Mouse (Mus musculus) hindbrain, embryonic 10.5 days (tissue): ENCODE measurements around the gene Pde8a. TPM values are rescaled to one million over a fixed set of nuclear protein-coding genes. Genes with fewer than 3 reads are reported as not detected.
"Not testable (repeated sequence)": the region's sequence is repeated elsewhere in the genome, so short reads cannot be mapped to it uniquely, and the experiment has no call there.

ENCODE experiments used
- DNase-seq: peaks from one replicate; pipeline ENCODE4 v3.0.0-alpha.2; 2017; ENCODE audit warnings: low spot score
- H3K27ac ChIP-seq: fragments of 300-500 bp; sonication (generic); 2 replicates; pipeline ENCODE4 v1.5.1; 2016; ENCODE audit warnings: mild to moderate bottlenecking, moderate library complexity
- H3K27me3 ChIP-seq: fragments of 300-500 bp; sonication (generic); 2 replicates; pipeline ENCODE4 v1.6.1; 2016; ENCODE audit warnings: mild to moderate bottlenecking; ENCODE audit not compliant: poor library complexity, insufficient read depth, severe bottlenecking
- H3K36me3 ChIP-seq: fragments of 300-500 bp; sonication (generic); 2 replicates; pipeline ENCODE4 v1.6.1; 2016; ENCODE audit warnings: mild to moderate bottlenecking, moderate library complexity
- H3K4me1 ChIP-seq: fragments of 300-500 bp; sonication (generic); replicated peaks from 2 replicates; pipeline ENCODE4 v1.6.1; 2016; ENCODE audit warnings: mild to moderate bottlenecking
- H3K4me3 ChIP-seq: fragments of 300-500 bp; sonication (generic); 2 replicates; pipeline ENCODE4 v1.5.1; 2016; ENCODE audit warnings: mild to moderate bottlenecking, moderate library complexity
- H3K9me3 ChIP-seq: fragments of 300-500 bp; sonication (generic); 2 replicates; pipeline ENCODE4 v1.6.1; 2016; ENCODE audit warnings: mild to moderate bottlenecking, moderate library complexity
- WGBS: fragments of 180-500 bp; shearing (Covaris S2); methylation state at CpG from one replicate; pipeline ENCODE4 v1.1.7; 2016; 5-methylcytosine and 5-hydroxymethylcytosine counted together
- polyA plus RNA-seq: library from polyadenylated mRNA; unstranded; fragments of >200 nt; fragmentation: Nextera tagmentation; extraction: Ambion mirVana; gene quantifications from 2 replicates; pipeline ENCODE4 v1.2.1, GENCODE M21; 2016

Gene Pde8a
- polyA plus RNA-seq = 2.4 and 2.5 TPM in 2 replicates

- WGBS = 2% methylated on average over 127 of the region's 128 CpGs
- DNase-seq = no peak
- Histone ChIP-seq H3K27ac (peak within 1 kb of the TSS; percentile 79), H3K4me1 (peaks cover 39% of the 10 kb centered on the region), H3K9me3 (no peaks in the 10 kb centered on the region), H3K4me3 (peak within 1 kb of the TSS; percentile 46), H3K36me3 (no peaks in the 10 kb centered on the region), H3K27me3 (peaks cover 89% of the 10 kb centered on the region)
Measured at GRCm38 (mm10) chr7:81213347-81214152, at the start of gene Pde8a. TSS of gene Pde8a (plus strand) at chr7:81213596.

DNA sequence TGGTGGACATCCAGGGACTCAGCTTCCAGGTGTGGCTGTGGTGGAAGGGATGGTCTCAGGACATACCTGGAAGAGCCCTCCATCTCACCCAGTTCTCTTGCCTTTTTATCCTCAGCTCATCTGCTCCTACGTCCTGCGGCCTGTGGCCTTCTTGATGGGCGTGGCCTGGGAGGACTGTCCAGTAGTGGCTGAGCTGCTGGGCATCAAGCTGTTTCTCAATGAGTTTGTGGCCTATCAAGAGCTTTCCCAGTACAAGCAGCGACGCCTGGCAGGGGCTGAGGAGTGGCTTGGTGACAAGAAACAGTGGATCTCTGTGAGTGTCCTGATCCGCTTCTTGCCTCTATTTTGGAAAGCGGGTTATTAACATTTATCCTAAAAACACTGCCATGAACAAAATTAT lies 49.0 kb upstream of the Pde8a start:
- H3K9me3 ChIP-seq = no peaks in the 10 kb centered on the region
- no peaks in the 10 kb centered on the region for H3K36me3 ChIP-seq
- H3K27me3 ChIP-seq = no peaks in the 10 kb centered on the region
- H3K4me3 ChIP-seq = no peak overlapping the region
- whole genome bisulfite sequencing = 64% methylated on average over 7 of the region's 7 CpGs
- no peaks in the 10 kb centered on the region for H3K4me1 ChIP-seq
- no peak overlapping the region for H3K27ac ChIP-seq
- DNase-seq = no peak

- Histone ChIP-seq H3K27me3 (no peaks in the 10 kb centered on the region), H3K9me3 (no peaks in the 10 kb centered on the region), H3K4me1 (no peaks in the 10 kb centered on the region), H3K36me3 (no peaks in the 10 kb centered on the region), H3K27ac (no peak overlapping the region), H3K4me3 (no peak overlapping the region)
- 48% methylated on average over 3 of the region's 3 CpGs for WGBS
- DNase-seq = peak; percentile 18
Measured at GRCm38 (mm10) chr7:81167124-81167523, 46.3 kb upstream of the Pde8a start.

GRCm38 (mm10) chr7:81169351-81169750 lies 44.0 kb upstream of the Pde8a start:
- 87% methylated on average over 7 of the region's 7 CpGs for WGBS
- no peaks in the 10 kb centered on the region for H3K4me1 ChIP-seq
- H3K4me3 ChIP-seq = no peak overlapping the region
- H3K27me3 ChIP-seq = no peaks in the 10 kb centered on the region
- H3K9me3 ChIP-seq = peaks cover 9% of the 10 kb centered on the region; the same call in 1 of the 2 replicates
- H3K36me3 ChIP-seq = no peaks in the 10 kb centered on the region
- no peak for DNase-seq
- no peak overlapping the region for H3K27ac ChIP-seq

DNA sequence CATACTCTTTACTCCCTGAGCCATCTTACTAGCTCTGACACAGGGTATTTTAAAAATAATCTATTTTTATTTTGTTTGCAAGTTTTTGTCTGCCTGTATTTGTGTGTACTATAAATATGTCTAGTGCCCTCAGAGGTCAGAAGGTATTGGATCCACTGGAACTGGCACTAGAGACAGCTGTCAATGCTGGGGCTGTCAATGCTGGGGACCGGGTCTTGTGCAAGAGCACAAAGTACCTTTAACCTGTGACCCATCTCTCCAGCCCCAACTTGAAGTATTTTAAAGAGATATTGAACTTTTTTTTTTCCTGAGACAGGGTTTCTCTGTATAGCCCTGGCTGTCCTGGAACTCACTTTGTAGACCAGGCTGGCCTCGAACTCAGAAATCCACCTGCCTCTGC lies 39.5 kb upstream of the Pde8a start:
- no peak for DNase-seq
- Histone ChIP-seq H3K27me3 (no peaks in the 10 kb centered on the region), H3K4me1 (peaks cover 7% of the 10 kb centered on the region), H3K36me3 (no peaks in the 10 kb centered on the region), H3K4me3 (no peak overlapping the region), H3K27ac (no peak overlapping the region), H3K9me3 (peaks cover 11% of the 10 kb centered on the region; the same call in 1 of the 2 replicates)
- WGBS = 94% methylated on average over 2 of the region's 2 CpGs

GRCm38 (mm10) chr7:81174654-81175053 lies 38.7 kb upstream of the Pde8a start:
- Histone ChIP-seq H3K4me1 (peaks cover 7% of the 10 kb centered on the region), H3K27ac (no peak overlapping the region), H3K27me3 (no peaks in the 10 kb centered on the region), H3K36me3 (no peaks in the 10 kb centered on the region), H3K4me3 (no peak overlapping the region), H3K9me3 (peaks cover 11% of the 10 kb centered on the region; the same call in 1 of the 2 replicates)
- no peak for DNase-seq
- 84% methylated on average over 5 of the region's 5 CpGs for WGBS

DNA sequence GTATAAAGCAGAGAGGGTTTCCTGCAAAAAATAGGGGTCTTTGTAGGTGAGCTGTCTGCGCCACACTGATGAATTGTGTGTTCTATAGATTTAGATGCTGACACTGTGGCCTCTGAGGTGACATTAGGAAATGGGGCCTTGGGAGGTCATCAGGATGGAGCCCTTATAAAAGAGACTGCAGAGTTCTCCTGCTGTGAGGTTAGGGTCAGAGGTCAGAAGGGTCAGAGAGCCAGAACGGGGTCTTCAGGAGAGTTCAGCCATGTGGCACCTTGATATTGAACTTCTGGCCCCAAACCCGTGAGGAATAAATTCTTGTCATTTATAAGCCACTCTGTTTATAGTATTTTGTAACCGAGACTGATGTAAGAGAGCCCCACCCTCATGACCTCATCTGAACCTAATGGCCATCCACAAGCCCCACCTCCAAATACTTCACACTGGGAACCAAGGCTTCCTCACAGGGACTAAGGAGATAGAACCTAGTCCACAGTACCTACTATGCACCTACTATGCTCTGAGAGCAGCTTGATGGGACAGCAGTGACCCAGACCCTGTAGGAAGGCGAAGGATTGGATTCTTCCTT lies 37.1 kb upstream of the Pde8a start:
- Histone ChIP-seq H3K27me3 (no peaks in the 10 kb centered on the region), H3K4me3 (no peak overlapping the region), H3K4me1 (peaks cover 7% of the 10 kb centered on the region), H3K9me3 (peaks cover 11% of the 10 kb centered on the region; the same call in 1 of the 2 replicates), H3K36me3 (no peaks in the 10 kb centered on the region), H3K27ac (no peak overlapping the region)
- WGBS = 33% methylated on average over 5 of the region's 5 CpGs
- DNase-seq = peak; percentile 23

DNA sequence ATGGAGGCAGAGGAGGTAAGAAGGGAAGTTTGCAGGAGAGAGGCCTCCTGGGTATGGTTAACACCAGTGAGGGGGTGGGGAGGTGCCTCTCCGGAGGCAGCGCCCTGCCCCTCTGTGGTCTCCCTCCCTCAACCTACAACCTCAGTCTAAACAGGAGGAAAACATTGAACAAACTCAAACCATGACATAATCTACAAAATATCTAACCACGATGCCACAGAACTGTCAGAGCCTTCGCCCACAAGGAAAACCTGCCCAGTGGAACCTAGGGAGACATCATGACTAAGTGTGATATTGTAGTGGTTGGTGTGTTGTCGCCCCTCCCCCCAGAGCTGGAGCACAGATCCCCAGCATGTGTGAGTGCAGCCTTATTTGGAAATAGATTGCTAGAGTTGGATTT lies 33.9 kb upstream of the Pde8a start:
- Histone ChIP-seq H3K9me3 (peaks cover 2% of the 10 kb centered on the region; the same call in 1 of the 2 replicates), H3K27me3 (no peaks in the 10 kb centered on the region), H3K4me1 (peaks cover 7% of the 10 kb centered on the region), H3K36me3 (no peaks in the 10 kb centered on the region), H3K27ac (no peak overlapping the region), H3K4me3 (no peak overlapping the region)
- no peak for DNase-seq
- WGBS = 70% methylated on average over 5 of the region's 5 CpGs

GRCm38 (mm10) chr7:81182492-81183175 lies 30.8 kb upstream of the Pde8a start:
- Histone ChIP-seq H3K27me3 (no peaks in the 10 kb centered on the region), H3K4me1 (no peaks in the 10 kb centered on the region), H3K9me3 (no peaks in the 10 kb centered on the region), H3K36me3 (no peaks in the 10 kb centered on the region), H3K4me3 (no peak overlapping the region), H3K27ac (no peak overlapping the region)
- 85% methylated on average over 10 of the region's 10 CpGs for WGBS
- DNase-seq = no peak

DNA sequence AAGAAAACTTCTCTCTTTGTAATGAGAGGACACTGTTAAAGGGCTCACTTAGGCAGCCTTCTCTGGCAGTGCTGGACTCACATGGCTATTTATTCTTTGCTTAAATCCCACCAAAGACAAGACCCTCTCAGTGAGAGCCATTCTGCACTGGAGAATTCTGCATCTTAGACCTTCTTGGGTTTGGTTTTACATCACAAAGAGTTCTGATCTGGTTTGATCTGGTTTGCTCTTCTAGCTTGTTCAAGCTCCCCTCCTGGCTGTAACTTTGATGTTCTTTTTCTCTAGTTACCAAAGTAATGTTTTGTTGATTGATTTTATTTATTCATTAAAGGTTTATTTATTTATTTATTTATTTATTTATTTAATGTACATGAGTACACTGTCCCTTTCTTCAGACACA lies 30.2 kb upstream of the Pde8a start:
- Histone ChIP-seq H3K36me3 (no peaks in the 10 kb centered on the region), H3K27ac (no peak overlapping the region), H3K4me1 (no peaks in the 10 kb centered on the region), H3K9me3 (no peaks in the 10 kb centered on the region), H3K4me3 (no peak overlapping the region), H3K27me3 (no peaks in the 10 kb centered on the region)
- no peak for DNase-seq

DNA sequence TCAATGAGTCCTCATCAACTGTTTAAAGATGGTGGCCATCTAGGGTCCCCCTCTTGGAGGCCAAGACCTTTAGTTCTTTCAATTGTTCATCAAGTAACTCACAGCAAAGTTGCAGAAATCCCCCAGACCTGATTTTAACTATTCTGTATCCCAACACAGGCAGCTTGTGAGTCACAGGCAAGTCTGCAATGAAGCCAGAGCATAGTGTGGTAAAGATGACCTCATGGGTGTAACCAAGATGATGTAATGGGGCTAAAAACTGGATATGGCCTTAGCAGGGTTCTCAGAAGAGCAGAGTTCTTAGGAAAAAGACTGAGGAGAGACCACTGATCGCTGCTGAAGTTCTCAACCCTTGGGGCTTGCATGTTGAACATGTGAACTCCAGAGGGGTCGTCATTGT lies 29.3 kb upstream of the Pde8a start:
- Histone ChIP-seq H3K27me3 (no peaks in the 10 kb centered on the region), H3K36me3 (no peaks in the 10 kb centered on the region), H3K4me3 (no peak overlapping the region), H3K4me1 (no peaks in the 10 kb centered on the region), H3K9me3 (no peaks in the 10 kb centered on the region), H3K27ac (no peak overlapping the region)
- no peak for DNase-seq
- WGBS = 83% methylated on average over 2 of the region's 2 CpGs

DNA sequence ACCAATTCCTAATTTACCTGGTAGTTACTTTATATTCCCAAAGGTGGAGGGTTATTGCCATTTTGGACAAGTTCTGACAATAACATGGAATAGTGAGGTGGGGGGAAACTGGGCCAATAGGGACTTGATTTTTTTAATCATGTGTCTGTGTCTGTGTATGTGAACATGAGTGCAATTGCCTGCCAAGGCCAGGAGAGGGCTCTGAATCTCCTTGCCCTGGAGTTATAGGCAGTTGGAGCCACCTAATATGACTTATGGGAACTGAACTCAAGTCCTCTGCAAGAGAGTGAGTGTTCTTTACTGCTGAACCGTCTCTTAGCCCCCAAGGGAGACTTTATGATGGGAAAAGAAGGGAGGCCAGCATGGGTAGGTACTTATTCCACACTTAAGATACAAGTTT lies 28.7 kb upstream of the Pde8a start:
- no peak for DNase-seq
- Histone ChIP-seq H3K36me3 (no peaks in the 10 kb centered on the region), H3K27me3 (no peaks in the 10 kb centered on the region), H3K9me3 (no peaks in the 10 kb centered on the region), H3K27ac (no peak overlapping the region), H3K4me1 (no peaks in the 10 kb centered on the region), H3K4me3 (no peak overlapping the region)
- 72% methylated on average over 1 of the region's 1 CpGs for WGBS

DNA sequence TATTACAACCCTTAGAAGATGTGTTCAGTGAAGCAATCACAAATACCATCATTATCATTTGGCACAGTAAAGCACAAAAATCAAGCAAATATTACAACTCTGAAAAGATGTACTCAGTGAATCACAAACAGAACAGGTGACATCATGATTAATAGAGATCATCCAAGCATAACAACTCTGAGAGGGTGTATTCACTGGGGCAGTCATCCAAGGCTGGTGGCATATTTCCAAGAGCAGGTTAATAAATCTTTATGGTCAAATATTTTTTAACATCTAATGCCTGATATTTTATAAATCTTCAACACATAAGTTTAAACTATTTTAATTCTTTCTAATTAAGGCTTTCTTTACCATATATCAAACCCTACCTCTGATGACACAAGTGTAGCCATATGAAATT lies 27.4 kb upstream of the Pde8a start:
- H3K27ac ChIP-seq, H3K4me3 ChIP-seq, H3K4me1 ChIP-seq, H3K9me3 ChIP-seq, H3K36me3 ChIP-seq, DNase-seq, H3K27me3 ChIP-seq: not testable (repeated sequence)
